Mouse (Mus musculus) spleen, postnatal 10 days (tissue): Measurements from ENCODE around the gene Elp6.
"Not testable (repeated sequence)": the region's sequence is repeated elsewhere in the genome, so short reads cannot be mapped to it uniquely, and the experiment has no call there.

Experiments used
- DNase-seq, 2 experiments: peaks; one replicate each; pipeline ENCODE4 v3.0.0; 2021 to 2022; ENCODE audit warnings: low spot score in 2 of 2

The Elp6 gene

GRCm38 (mm10) chr9:110316503-110316902, 11.5 kb downstream of the Elp6 start:
- no peak for DNase-seq

DNA sequence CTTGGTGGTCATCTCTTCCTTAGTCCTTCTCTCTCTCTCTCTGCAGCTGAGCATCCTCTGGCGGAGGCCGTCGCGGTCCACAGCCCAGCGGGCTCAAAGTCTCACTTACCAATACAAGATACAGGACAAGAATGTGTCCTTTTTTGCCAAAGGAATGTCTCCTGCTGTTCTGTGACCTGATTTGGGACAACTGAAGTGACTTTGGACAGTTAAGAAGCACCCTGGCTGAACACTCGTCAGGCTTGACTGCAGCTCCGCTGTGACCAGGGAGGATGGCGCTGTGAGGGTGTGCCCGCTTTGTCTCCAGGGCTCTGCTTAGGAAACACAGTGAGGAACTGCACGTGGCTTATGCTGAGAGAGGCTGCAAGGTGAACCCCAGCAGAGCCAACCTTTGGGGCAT, 15.8 kb downstream of the Elp6 start:
- DNase-seq, result no peak

DNA sequence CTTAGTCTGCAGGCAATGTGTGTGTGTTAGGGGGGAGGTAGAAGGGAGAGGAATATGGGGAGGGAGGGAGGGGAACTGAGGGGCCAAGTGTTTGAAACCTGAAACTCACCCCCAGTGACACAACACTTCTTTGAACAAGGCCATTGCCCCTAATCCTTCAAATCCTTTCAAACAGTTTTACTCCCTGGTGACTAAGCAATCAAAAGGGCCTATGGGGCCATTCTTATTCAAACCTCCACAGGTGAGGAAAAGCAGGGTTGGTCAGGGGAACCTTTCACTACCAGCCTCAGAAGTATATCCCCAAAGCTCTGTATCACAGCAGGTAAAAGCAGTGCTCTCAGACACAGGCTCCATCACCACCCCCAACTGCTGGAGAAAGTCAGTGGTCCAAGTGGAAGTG, 18.0 kb downstream of the Elp6 start:
- no peak for DNase-seq

DNA sequence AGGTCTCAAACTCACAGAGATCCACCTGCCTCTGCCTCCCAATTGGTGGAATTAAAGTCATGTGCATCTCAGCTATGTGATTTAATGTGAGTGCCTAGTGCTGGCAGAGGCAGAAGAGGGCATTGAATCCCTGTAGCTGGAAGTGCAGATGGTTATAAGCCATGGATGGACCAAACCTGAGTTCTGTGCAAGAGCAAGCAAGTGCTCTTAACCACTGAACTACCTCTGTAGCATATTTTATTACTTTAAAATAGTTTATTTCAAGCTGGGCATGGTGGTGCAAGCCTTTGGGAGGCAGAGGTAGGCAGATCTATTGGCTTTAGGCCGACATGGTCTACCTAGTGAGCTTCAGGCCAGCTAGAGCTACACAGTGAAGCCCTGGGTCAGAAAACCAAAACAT, 19.2 kb downstream of the Elp6 start:
- no peak for DNase-seq

GRCm38 (mm10) chr9:110328178-110328577, 23.2 kb downstream of the Elp6 start:
- no peak for DNase-seq

DNA sequence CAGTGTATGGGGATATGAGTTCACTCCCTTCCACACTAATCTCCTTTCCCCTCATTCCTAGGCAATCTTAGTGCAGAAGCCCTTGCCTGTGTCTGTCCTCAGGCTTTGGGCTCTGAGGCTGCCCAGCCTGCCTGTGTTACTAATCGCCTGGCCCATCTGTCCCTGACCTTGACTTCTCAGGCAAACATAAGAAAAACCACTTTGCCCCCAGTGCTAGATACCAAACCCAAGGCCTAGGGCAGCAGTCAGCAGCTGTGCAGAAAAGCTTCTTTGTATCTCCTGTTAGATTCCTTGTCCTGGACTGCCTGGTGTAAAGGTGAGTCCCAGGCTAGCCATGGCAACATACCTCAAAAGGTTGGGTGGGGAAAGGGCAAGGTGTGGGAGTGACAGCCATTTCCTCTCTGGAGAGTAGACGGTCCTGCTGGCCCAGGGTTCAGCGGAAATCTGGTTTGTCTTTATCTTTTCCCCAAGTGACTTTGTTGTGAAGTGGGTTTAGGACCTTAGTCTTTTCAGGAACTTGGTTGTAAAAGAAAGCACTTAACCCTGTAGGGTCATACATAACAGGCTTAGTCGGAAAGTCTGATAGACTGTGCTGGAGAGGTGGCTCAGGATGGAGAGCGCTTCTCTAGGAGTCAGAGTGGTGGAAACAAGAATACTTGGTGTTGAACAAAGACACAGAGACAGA, 24.1 kb downstream of the Elp6 start:
- no peak for DNase-seq

GRCm38 (mm10) chr9:110329655-110330054, 24.7 kb downstream of the Elp6 start:
- peak in 1 of 2 experiments; percentile 39 for DNase-seq

GRCm38 (mm10) chr9:110330341-110330740, 25.4 kb downstream of the Elp6 start:
- DNase-seq, result no peak

GRCm38 (mm10) chr9:110330913-110331312, 25.9 kb downstream of the Elp6 start:
- DNase-seq, result not testable (repeated sequence)

DNA sequence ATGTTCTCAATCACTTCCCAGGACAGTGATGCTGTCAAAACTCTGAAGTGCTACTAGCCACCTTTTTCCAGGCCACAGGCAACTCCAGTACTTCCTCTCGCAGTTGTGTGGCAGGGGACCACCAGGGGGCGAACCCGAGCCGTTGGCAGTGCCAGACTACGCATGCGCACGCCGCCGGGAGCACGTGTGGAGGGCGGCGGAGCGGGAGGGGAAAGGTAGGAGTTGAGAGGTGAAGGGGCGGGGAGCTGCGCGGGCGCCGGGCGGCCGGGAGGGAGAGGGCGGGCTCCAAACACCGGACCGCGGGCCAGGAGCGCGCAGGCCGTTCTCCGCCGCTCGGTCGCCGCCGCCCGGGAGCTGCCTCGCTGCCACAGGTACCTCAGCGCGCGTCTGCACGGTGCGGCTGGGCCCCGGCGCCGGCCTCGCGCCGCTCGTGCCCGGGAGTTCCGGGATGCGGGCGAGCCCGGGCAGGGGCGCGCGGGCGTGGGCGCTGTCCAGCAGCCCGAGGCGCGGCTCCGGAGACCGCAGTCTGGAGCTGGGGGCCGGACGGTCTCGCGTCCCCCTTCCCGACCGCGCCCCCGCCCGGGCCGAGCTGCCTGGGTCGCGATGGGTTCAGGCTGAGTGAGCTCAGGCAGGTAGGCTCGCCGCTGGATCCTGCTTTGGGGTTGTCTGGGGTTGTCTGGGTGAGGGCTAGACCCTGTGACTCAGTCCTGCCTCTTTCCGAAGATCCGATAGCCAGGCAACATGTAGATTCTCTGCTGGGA, 28.3 kb downstream of the Elp6 start, which contains the start of gene Scap:
TSS of gene Scap (plus strand) at position 154 of the 761 bp plus-strand sequence.
- DNase-seq, result peak; percentile 97

GRCm38 (mm10) chr9:110333896-110334259, 28.9 kb downstream of the Elp6 start:
- no peak for DNase-seq

- DNase-seq, result no peak
Measured at GRCm38 (mm10) chr9:110334849-110335248, 29.9 kb downstream of the Elp6 start.

GRCm38 (mm10) chr9:110340037-110340750, 35.2 kb downstream of the Elp6 start:
- no peak for DNase-seq

GRCm38 (mm10) chr9:110342008-110342407, 37.0 kb downstream of the Elp6 start:
- DNase-seq, result no peak

DNA sequence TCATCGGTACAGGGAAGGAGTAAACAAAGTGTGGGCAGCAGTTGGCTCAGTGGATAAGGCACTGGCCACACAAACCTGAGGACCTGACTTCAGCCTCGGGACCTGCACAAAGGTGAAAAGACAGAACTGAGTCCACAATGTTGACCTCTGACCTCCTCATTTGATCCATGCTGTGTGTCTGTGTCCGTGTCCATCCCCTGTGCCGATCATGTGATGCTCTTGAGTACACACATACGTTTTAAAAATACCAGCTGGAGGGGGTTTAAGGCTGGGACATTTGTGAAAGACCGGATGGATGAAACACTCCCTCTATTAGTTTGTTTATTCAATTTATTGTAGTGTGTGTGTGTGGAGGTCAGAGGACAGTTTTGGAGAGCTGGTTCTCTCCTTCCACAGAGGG, 38.8 kb downstream of the Elp6 start:
- no peak for DNase-seq

DNA sequence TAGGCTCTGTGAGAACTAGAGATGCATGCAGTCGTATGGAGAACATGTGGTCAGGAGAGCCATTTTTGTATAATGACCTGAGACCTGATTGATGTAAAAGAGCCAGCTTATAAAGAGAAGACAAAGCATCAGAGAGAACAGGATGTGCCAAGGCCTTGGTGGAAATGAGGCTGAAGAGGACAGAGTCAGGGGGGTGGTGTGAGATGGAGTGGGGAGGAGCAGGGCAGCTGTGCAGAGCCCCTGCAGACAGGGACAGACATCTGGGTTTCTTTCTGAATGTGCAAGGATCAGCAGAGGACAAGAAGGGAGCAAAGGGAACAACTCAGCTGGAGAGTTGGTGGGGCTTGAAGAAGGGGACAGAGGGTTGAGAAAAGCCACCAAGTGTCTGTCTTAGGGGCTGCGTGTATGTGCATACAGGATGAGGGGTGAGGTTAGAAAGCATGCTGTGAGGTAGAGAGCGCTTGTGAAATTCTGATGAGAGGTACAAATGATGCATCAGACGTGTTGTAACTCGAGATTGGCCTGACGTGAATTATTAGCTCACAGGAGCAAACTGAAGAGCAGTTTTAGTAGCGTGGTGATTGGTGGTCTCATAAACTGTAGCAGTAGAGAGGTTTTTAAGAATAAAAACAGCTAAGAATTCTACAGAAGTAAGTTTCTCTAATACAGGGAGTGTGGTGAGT, 40.2 kb downstream of the Elp6 start:
- no peak for DNase-seq

DNA sequence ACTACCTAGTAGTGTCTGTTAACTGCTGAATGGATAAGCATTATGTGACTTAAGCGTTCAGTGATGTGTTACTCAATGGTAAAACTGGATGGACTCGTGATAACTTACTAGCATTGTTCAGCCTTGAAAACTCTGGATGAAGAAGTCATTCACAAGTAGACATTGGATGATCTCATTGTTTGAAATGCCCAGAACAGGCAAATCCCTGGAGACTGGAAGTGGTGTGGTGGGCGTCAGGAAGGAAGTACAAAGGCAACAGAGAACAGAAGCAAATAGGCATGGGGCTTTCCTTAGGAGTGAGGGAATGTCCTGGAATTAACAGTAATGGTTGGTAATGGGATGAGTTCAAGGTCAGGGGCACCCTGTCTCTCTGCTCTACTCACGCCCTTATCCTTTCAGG, 43.9 kb downstream of the Elp6 start:
- DNase-seq, result no peak

DNA sequence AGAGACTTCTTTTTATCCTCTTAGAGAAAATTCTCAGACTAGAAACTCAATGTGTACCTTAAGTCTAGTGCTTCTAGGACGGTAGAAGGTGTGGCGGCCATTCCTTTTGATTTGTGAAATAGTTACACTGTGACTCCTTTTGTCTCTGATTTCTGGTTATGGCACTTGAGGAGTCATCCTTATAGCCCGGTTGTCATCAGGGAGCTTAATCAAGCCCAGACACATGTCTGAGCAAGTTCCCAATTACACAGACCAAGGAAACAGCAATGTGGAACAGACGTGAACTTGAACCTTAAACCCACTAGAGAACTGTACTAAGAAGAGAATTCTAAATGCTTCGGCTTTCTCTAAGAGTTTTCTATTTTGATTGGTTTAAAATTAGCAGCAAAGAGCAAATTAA, 45.2 kb downstream of the Elp6 start:
- DNase-seq, result no peak

GRCm38 (mm10) chr9:110350612-110351011, 45.6 kb downstream of the Elp6 start:
- no peak for DNase-seq

DNA sequence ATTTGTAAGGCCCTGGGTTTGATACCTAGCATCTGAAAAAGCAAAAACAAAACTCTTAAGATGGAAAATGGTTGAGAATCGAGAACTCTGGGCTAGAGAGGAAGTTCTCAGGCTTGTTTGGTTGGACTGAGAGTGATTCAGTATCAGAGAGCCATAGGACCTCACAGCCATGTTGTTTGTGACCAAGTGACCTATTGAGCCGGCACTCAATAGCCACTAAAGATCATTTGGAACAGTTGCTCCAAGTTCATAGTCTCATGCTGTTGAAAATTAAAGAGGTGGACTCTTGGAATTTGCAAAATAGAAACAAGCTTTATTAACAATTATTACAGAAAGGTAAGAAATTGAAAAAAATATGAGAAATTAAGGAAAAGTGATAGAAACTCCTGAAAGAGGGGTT, 46.4 kb downstream of the Elp6 start:
- DNase-seq, result no peak

DNA sequence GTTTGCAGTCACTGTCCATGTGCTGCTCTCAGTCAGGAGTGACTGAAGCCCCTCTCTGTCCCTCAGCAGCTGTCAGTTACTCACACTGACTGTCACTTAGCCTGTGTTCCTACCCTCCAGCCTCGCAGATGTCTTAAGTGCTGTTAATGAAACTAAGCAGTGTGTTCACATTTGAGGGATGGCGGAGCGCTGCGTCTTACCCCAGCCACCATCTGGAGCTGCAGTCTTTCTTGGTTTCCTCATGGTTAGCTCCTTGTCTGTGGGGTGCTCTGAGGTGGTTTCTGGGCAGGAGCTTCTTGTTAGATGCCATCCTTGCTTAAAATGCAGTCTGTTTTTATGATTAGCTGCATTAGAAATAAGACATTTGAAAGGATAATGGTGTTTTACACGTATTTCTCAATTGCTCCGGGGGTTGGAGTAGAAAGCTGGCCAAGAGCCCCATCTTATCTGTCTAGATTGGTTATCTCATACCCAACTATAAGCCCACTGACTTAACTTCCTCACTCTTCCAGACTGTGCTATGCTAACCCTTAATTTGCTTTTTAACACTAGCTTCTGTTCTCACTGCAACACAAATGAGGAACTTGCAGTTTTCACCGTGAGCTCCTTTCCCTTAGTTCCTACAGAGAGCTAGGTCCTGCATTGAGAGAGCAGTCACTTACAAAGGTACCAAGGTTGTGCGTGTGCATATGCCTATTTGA, 47.1 kb downstream of the Elp6 start:
- no peak for DNase-seq

DNA sequence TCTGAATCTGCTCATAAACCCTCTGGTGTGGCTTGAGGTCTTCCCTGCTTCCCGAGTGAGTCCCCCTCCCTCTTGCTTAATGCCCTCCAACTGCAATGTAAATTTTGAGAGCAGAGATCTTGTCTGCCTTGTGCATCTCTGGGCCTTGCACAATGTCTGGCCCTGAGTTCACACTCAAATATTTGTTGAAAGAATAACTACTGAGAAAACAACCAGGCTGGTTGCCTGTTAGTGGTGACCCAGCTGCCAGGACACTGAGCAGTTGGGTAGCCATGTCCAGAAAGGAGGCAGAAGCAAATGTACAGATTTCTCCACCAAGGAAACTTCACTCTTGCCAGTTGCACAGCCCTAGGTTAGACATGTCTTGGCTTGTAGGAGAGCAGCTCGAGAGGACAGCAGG, 53.4 kb downstream of the Elp6 start:
- DNase-seq, result no peak
